Mouse (Mus musculus): ENCODE results near the gene Elovl7. TPM values are rescaled to one million over a fixed set of nuclear protein-coding genes. Genes with fewer than 3 reads are reported as not detected.
A peak's percentile ranks its signal among the peaks of the same experiment; 100 is the strongest.

The Elovl7 gene
- polyA plus RNA-seq, 1 experiment from 2014 or later, result 0.46 TPM

- H3K27me3 ChIP-seq (ENCODE audit: control insufficient read depth, insufficient read depth, low read length), result no peaks in the 10 kb centered on the region
- WGBS, result 86% methylated on average over 2 of the region's 2 CpGs
- H3K4me1 ChIP-seq (ENCODE audit: control insufficient read depth, insufficient read depth, low read length), result no peaks in the 10 kb centered on the region
- no peak overlapping the region for H3K4me2 ChIP-seq
- H3K4me3 ChIP-seq (ENCODE audit: low read depth, low read length), result no peak overlapping the region
- no peak overlapping the region for H3K9ac ChIP-seq (ENCODE audit: low read length)
- H3K9me3 ChIP-seq (ENCODE audit: control insufficient read depth, low read length), result no peaks in the 10 kb centered on the region
- no peaks in the 10 kb centered on the region for H3K36me3 ChIP-seq (ENCODE audit: control insufficient read depth, insufficient read depth, low read length)
- ATAC-seq (ENCODE audit: low FRiP score), result no peak
- H3K27ac ChIP-seq (ENCODE audit: low read depth, low read length), result no peak overlapping the region
- DNase-seq (ENCODE audit: low spot score, missing footprints), result peak; percentile 37
Measured at GRCm38 (mm10) chr13:108284312-108284711, 70.1 kb downstream of the Elovl7 start.

GRCm38 (mm10) chr13:108287953-108288352 is 73.7 kb downstream of the Elovl7 start:
- Histone ChIP-seq H3K4me1 (ENCODE audit: control insufficient read depth, insufficient read depth, low read length) (no peaks in the 10 kb centered on the region), H3K9me3 (ENCODE audit: control insufficient read depth, low read length) (no peaks in the 10 kb centered on the region), H3K36me3 (ENCODE audit: control insufficient read depth, insufficient read depth, low read length) (no peaks in the 10 kb centered on the region), H3K27ac (ENCODE audit: low read depth, low read length) (no peak overlapping the region), H3K4me3 (ENCODE audit: low read depth, low read length) (no peak overlapping the region), H3K27me3 (ENCODE audit: control insufficient read depth, insufficient read depth, low read length) (no peaks in the 10 kb centered on the region), H3K4me2 (no peak overlapping the region), H3K9ac (ENCODE audit: low read length) (no peak overlapping the region)
- ATAC-seq (ENCODE audit: low FRiP score), result no peak
- 68% methylated on average over 3 of the region's 3 CpGs for WGBS
- no peak for DNase-seq (ENCODE audit: low spot score, missing footprints)

GRCm38 (mm10) chr13:108289436-108289835 is 75.2 kb downstream of the Elovl7 start:
- ATAC-seq (ENCODE audit: low FRiP score), result no peak
- Histone ChIP-seq H3K9ac (ENCODE audit: low read length) (no peak overlapping the region), H3K4me1 (ENCODE audit: control insufficient read depth, insufficient read depth, low read length) (no peaks in the 10 kb centered on the region), H3K9me3 (ENCODE audit: control insufficient read depth, low read length) (no peaks in the 10 kb centered on the region), H3K27me3 (ENCODE audit: control insufficient read depth, insufficient read depth, low read length) (no peaks in the 10 kb centered on the region), H3K27ac (ENCODE audit: low read depth, low read length) (no peak overlapping the region), H3K4me3 (ENCODE audit: low read depth, low read length) (no peak overlapping the region), H3K36me3 (ENCODE audit: control insufficient read depth, insufficient read depth, low read length) (no peaks in the 10 kb centered on the region), H3K4me2 (no peak overlapping the region)
- 86% methylated on average over 3 of the region's 3 CpGs for WGBS
- DNase-seq (ENCODE audit: low spot score, missing footprints), result peak; percentile 57

GRCm38 (mm10) chr13:108290314-108290713 is 76.1 kb downstream of the Elovl7 start:
- no peak for ATAC-seq (ENCODE audit: low FRiP score)
- H3K36me3 ChIP-seq (ENCODE audit: control insufficient read depth, insufficient read depth, low read length), result no peaks in the 10 kb centered on the region
- no peaks in the 10 kb centered on the region for H3K4me1 ChIP-seq (ENCODE audit: control insufficient read depth, insufficient read depth, low read length)
- no peaks in the 10 kb centered on the region for H3K9me3 ChIP-seq (ENCODE audit: control insufficient read depth, low read length)
- no peak for DNase-seq (ENCODE audit: low spot score, missing footprints)
- no peak overlapping the region for H3K4me3 ChIP-seq (ENCODE audit: low read depth, low read length)
- no peak overlapping the region for H3K4me2 ChIP-seq
- H3K27ac ChIP-seq (ENCODE audit: low read depth, low read length), result no peak overlapping the region
- no peaks in the 10 kb centered on the region for H3K27me3 ChIP-seq (ENCODE audit: control insufficient read depth, insufficient read depth, low read length)
- no peak overlapping the region for H3K9ac ChIP-seq (ENCODE audit: low read length)
- 90% methylated on average over 4 of the region's 4 CpGs for WGBS

- Histone ChIP-seq H3K27ac (ENCODE audit: low read depth, low read length) (no peak overlapping the region), H3K9me3 (ENCODE audit: control insufficient read depth, low read length) (no peaks in the 10 kb centered on the region), H3K4me1 (ENCODE audit: control insufficient read depth, insufficient read depth, low read length) (peaks cover 5% of the 10 kb centered on the region; the same call in 1 of the 2 replicates), H3K27me3 (ENCODE audit: control insufficient read depth, insufficient read depth, low read length) (no peaks in the 10 kb centered on the region), H3K4me2 (peak overlapping the region; percentile 19; the same call in 1 of the 2 replicates), H3K4me3 (ENCODE audit: low read depth, low read length) (no peak overlapping the region), H3K9ac (ENCODE audit: low read length) (no peak overlapping the region), H3K36me3 (ENCODE audit: control insufficient read depth, insufficient read depth, low read length) (no peaks in the 10 kb centered on the region)
- peak; percentile 92 for DNase-seq (ENCODE audit: low spot score, missing footprints)
- 30% methylated on average over 12 of the region's 12 CpGs for WGBS
- peak; percentile 74 for ATAC-seq (ENCODE audit: low FRiP score)
Measured at GRCm38 (mm10) chr13:108297350-108298093, 83.3 kb downstream of the Elovl7 start.

GRCm38 (mm10) chr13:108298241-108298640 is 84.0 kb downstream of the Elovl7 start:
- no peak overlapping the region for H3K4me3 ChIP-seq (ENCODE audit: low read depth, low read length)
- H3K9me3 ChIP-seq (ENCODE audit: control insufficient read depth, low read length), result no peaks in the 10 kb centered on the region
- DNase-seq (ENCODE audit: low spot score, missing footprints) (no peak), ATAC-seq (ENCODE audit: low FRiP score) (no peak)
- H3K36me3 ChIP-seq (ENCODE audit: control insufficient read depth, insufficient read depth, low read length), result no peaks in the 10 kb centered on the region
- no peak overlapping the region for H3K4me2 ChIP-seq
- WGBS, result 76% methylated on average over 5 of the region's 5 CpGs
- peaks cover 5% of the 10 kb centered on the region; the same call in 1 of the 2 replicates for H3K4me1 ChIP-seq (ENCODE audit: control insufficient read depth, insufficient read depth, low read length)
- no peak overlapping the region for H3K9ac ChIP-seq (ENCODE audit: low read length)
- H3K27ac ChIP-seq (ENCODE audit: low read depth, low read length), result no peak overlapping the region
- H3K27me3 ChIP-seq (ENCODE audit: control insufficient read depth, insufficient read depth, low read length), result no peaks in the 10 kb centered on the region

- no peaks in the 10 kb centered on the region for H3K27me3 ChIP-seq (ENCODE audit: control insufficient read depth, insufficient read depth, low read length)
- H3K9ac ChIP-seq (ENCODE audit: low read length), result no peak overlapping the region
- 33% methylated on average over 5 of the region's 5 CpGs for WGBS
- H3K4me2 ChIP-seq, result no peak overlapping the region
- no peaks in the 10 kb centered on the region for H3K9me3 ChIP-seq (ENCODE audit: control insufficient read depth, low read length)
- no peak overlapping the region for H3K4me3 ChIP-seq (ENCODE audit: low read depth, low read length)
- H3K4me1 ChIP-seq (ENCODE audit: control insufficient read depth, insufficient read depth, low read length), result peaks cover 5% of the 10 kb centered on the region; the same call in 1 of the 2 replicates
- peak; percentile 40; the same call in 1 of the 2 replicates for ATAC-seq (ENCODE audit: low FRiP score)
- H3K36me3 ChIP-seq (ENCODE audit: control insufficient read depth, insufficient read depth, low read length), result no peaks in the 10 kb centered on the region
- no peak overlapping the region for H3K27ac ChIP-seq (ENCODE audit: low read depth, low read length)
- DNase-seq (ENCODE audit: low spot score, missing footprints), result peak; percentile 85
Measured at GRCm38 (mm10) chr13:108300346-108300950, 86.2 kb downstream of the Elovl7 start.

GRCm38 (mm10) chr13:108301411-108301810 is 87.2 kb downstream of the Elovl7 start:
- Histone ChIP-seq H3K36me3 (ENCODE audit: control insufficient read depth, insufficient read depth, low read length) (no peaks in the 10 kb centered on the region), H3K27me3 (ENCODE audit: control insufficient read depth, insufficient read depth, low read length) (no peaks in the 10 kb centered on the region), H3K4me2 (no peak overlapping the region), H3K27ac (ENCODE audit: low read depth, low read length) (no peak overlapping the region), H3K4me1 (ENCODE audit: control insufficient read depth, insufficient read depth, low read length) (peaks cover 5% of the 10 kb centered on the region; the same call in 1 of the 2 replicates), H3K9me3 (ENCODE audit: control insufficient read depth, low read length) (no peaks in the 10 kb centered on the region), H3K9ac (ENCODE audit: low read length) (peak overlapping the region; percentile 32; the same call in 1 of the 2 replicates), H3K4me3 (ENCODE audit: low read depth, low read length) (no peak overlapping the region)
- 46% methylated on average over 7 of the region's 7 CpGs for WGBS
- ATAC-seq (ENCODE audit: low FRiP score), result peak; percentile 69; the same call in 1 of the 2 replicates
- DNase-seq (ENCODE audit: low spot score, missing footprints), result no peak

- 81% methylated on average over 7 of the region's 7 CpGs for WGBS
- Histone ChIP-seq H3K9me3 (ENCODE audit: control insufficient read depth, low read length) (no peaks in the 10 kb centered on the region), H3K27ac (ENCODE audit: low read depth, low read length) (no peak overlapping the region), H3K36me3 (ENCODE audit: control insufficient read depth, insufficient read depth, low read length) (no peaks in the 10 kb centered on the region), H3K4me2 (no peak overlapping the region), H3K4me3 (ENCODE audit: low read depth, low read length) (no peak overlapping the region), H3K4me1 (ENCODE audit: control insufficient read depth, insufficient read depth, low read length) (peaks cover 5% of the 10 kb centered on the region; the same call in 1 of the 2 replicates), H3K27me3 (ENCODE audit: control insufficient read depth, insufficient read depth, low read length) (no peaks in the 10 kb centered on the region), H3K9ac (ENCODE audit: low read length) (no peak overlapping the region)
- no peak for DNase-seq (ENCODE audit: low spot score, missing footprints)
- no peak for ATAC-seq (ENCODE audit: low FRiP score)
Measured at GRCm38 (mm10) chr13:108302957-108303675, 88.9 kb downstream of the Elovl7 start.

Data from midbrain, embryonic 11.5 days (tissue).